Mouse (Mus musculus): ENCODE measurements at regions not wholly inside any gene's neighbourhood (a gene's known extent, or its start where the extent isn't known, plus 50 kb on each side); places are given as distances from the start of the nearest gene placed in this dataset.

- DNase-seq = no peak
Observed at GRCm38 (mm10) chr9:41211865-41212302, 50.4 kb upstream of the Ubash3b start.
